Mouse (Mus musculus): ENCODE data around the gene Il17c. TPM values are rescaled to one million over a fixed set of nuclear protein-coding genes. Genes with fewer than 3 reads are reported as not detected.

The Il17c gene
- total and polyA plus RNA-seq, 2 experiments from 2014 or later, result 0.21 to 0.52 TPM

DNA sequence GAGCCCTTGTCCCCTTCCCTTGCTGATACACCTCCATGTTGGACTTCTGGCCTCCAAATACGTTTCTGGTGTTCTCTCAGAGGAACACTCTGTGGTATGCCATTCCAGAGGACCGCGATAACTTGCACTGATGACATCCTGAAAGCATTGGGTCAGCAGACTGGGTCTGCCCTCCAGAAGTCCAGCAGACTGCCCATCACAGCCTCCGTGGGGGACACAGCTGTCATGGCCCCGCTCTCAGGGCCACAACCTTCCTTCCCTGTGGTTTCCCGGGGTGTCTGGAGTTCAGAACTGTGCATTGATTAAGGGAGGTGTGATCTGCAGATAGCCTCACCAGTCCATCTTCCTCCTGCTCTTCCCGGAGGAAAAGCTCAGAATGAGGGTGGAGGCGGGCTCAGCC, 40.7 kb downstream of the Il17c start:
- peaks cover 7% of the 10 kb centered on the region for H3K27me3 ChIP-seq (ENCODE audit: insufficient read depth, low read length)
- H3K27ac ChIP-seq, result no peak overlapping the region
- H3K4me2 ChIP-seq (ENCODE audit: low read depth, low read length), result no peak overlapping the region
- ATAC-seq (no peak), DNase-seq (ENCODE audit: low spot score) (no peak)
- no peak overlapping the region for H3K4me3 ChIP-seq (ENCODE audit: low read length)
- no peak overlapping the region for H3K9ac ChIP-seq (replicated peaks; ENCODE audit: low read length)
- H3K9me3 ChIP-seq (ENCODE audit: low read length), result no peaks in the 10 kb centered on the region
- H3K4me1 ChIP-seq (ENCODE audit: insufficient read depth, low read length), result no peaks in the 10 kb centered on the region
- no peak for TF ChIP-seq CTCF (IDR thresholded peaks at IDR 0.05; ENCODE audit: low read depth)
- peaks cover 23% of the 10 kb centered on the region; the same call in 1 of the 2 replicates for H3K36me3 ChIP-seq (ENCODE audit: insufficient read depth, low read length)
- 64% methylated on average over 8 of the region's 8 CpGs for WGBS

GRCm38 (mm10) chr8:122463651-122464640, 42.1 kb downstream of the Il17c start:
- WGBS, result 65% methylated on average over 12 of the region's 12 CpGs
- H3K4me1 ChIP-seq (ENCODE audit: insufficient read depth, low read length), result no peaks in the 10 kb centered on the region
- H3K4me2 ChIP-seq (ENCODE audit: low read depth, low read length), result no peak overlapping the region
- H3K36me3 ChIP-seq (ENCODE audit: insufficient read depth, low read length), result peaks cover 29% of the 10 kb centered on the region; the same call in 1 of the 2 replicates
- ATAC-seq (no peak), DNase-seq (ENCODE audit: low spot score) (no peak)
- H3K9ac ChIP-seq (replicated peaks; ENCODE audit: low read length), result no peak overlapping the region
- no peak for TF ChIP-seq CTCF (IDR thresholded peaks at IDR 0.05; ENCODE audit: low read depth)
- no peak overlapping the region for H3K27ac ChIP-seq
- H3K4me3 ChIP-seq (ENCODE audit: low read length), result no peak overlapping the region
- no peaks in the 10 kb centered on the region for H3K9me3 ChIP-seq (ENCODE audit: low read length)
- H3K27me3 ChIP-seq (ENCODE audit: insufficient read depth, low read length), result peaks cover 7% of the 10 kb centered on the region

- H3K4me3 ChIP-seq (ENCODE audit: low read length), result no peak overlapping the region
- TF ChIP-seq CTCF (IDR thresholded peaks at IDR 0.05; ENCODE audit: low read depth), result no peak
- DNase-seq (ENCODE audit: low spot score) (no peak), ATAC-seq (no peak)
- no peak overlapping the region for H3K9ac ChIP-seq (replicated peaks; ENCODE audit: low read length)
- WGBS, result 70% methylated on average over 7 of the region's 7 CpGs
- H3K27me3 ChIP-seq (ENCODE audit: insufficient read depth, low read length), result no peaks in the 10 kb centered on the region
- no peaks in the 10 kb centered on the region for H3K9me3 ChIP-seq (ENCODE audit: low read length)
- no peak overlapping the region for H3K27ac ChIP-seq
- peaks cover 34% of the 10 kb centered on the region; the same call in 1 of the 2 replicates for H3K36me3 ChIP-seq (ENCODE audit: insufficient read depth, low read length)
- H3K4me1 ChIP-seq (ENCODE audit: insufficient read depth, low read length), result no peaks in the 10 kb centered on the region
- no peak overlapping the region for H3K4me2 ChIP-seq (ENCODE audit: low read depth, low read length)
These were observed 43.2 kb downstream of the Il17c start for GRCm38 (mm10) chr8:122464985-122465384.

DNA sequence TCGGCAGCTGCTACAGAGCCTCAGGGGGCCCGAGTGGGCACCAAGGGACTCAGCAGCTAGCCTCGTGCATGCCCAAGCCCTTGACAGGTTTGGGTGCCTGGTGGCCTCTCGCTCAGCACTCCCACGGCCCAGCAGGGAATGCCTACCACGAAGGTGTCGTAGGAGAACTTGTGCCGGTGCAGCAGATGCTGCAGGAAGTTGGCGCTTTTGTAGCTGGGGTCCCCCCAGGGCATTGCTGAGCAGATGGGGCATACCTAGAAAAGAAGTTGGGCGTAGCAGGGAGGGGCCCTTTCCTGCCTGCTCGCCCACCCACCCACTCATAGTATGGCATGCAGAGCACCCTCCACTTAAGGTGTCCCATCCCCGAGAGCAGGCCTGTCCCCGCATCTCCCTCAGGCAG, 46.0 kb downstream of the Il17c start:
- no peak overlapping the region for H3K4me2 ChIP-seq (ENCODE audit: low read depth, low read length)
- H3K9ac ChIP-seq (replicated peaks; ENCODE audit: low read length), result no peak overlapping the region
- ATAC-seq (no peak), DNase-seq (ENCODE audit: low spot score) (no peak)
- H3K27ac ChIP-seq, result no peak overlapping the region
- H3K4me1 ChIP-seq (ENCODE audit: insufficient read depth, low read length), result no peaks in the 10 kb centered on the region
- H3K27me3 ChIP-seq (ENCODE audit: insufficient read depth, low read length), result no peaks in the 10 kb centered on the region
- no peak for TF ChIP-seq CTCF (IDR thresholded peaks at IDR 0.05; ENCODE audit: low read depth)
- 86% methylated on average over 13 of the region's 13 CpGs for WGBS
- no peaks in the 10 kb centered on the region for H3K9me3 ChIP-seq (ENCODE audit: low read length)
- H3K4me3 ChIP-seq (ENCODE audit: low read length), result no peak overlapping the region
- H3K36me3 ChIP-seq (ENCODE audit: insufficient read depth, low read length), result peaks cover 34% of the 10 kb centered on the region; the same call in 1 of the 2 replicates

GRCm38 (mm10) chr8:122469407-122469806, 47.6 kb downstream of the Il17c start:
- WGBS, result 79% methylated on average over 6 of the region's 6 CpGs
- no peak for ATAC-seq
- Histone ChIP-seq H3K36me3 (ENCODE audit: insufficient read depth, low read length) (peaks cover 34% of the 10 kb centered on the region; the same call in 1 of the 2 replicates), H3K4me3 (ENCODE audit: low read length) (no peak overlapping the region), H3K9ac (replicated peaks; ENCODE audit: low read length) (no peak overlapping the region), H3K4me2 (ENCODE audit: low read depth, low read length) (no peak overlapping the region), H3K27me3 (ENCODE audit: insufficient read depth, low read length) (no peaks in the 10 kb centered on the region), H3K9me3 (ENCODE audit: low read length) (no peaks in the 10 kb centered on the region), H3K4me1 (ENCODE audit: insufficient read depth, low read length) (no peaks in the 10 kb centered on the region), H3K27ac (no peak overlapping the region)
- TF ChIP-seq CTCF (IDR thresholded peaks at IDR 0.05; ENCODE audit: low read depth), result no peak
- no peak for DNase-seq (ENCODE audit: low spot score)

DNA sequence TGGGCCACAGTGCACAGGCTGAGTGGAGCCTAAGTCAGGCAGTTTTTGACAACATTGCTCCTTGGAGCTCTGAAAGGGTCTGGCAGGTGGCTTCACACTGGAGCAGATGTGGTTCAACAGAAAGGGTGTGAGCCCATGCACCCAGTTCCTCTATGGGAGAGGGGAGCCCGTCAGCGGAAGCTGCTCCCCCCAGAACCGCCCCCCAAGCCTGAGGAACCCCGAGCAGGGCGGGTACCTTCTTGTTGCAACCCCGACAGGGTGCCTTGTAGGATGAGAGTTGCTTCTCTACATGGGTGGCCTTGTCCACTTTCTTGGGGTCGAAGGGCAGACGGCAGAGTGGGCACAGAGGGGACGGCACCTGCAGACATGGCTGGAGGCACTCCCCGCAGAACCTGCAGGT, 48.1 kb downstream of the Il17c start:
- H3K9me3 ChIP-seq (ENCODE audit: low read length), result no peaks in the 10 kb centered on the region
- no peaks in the 10 kb centered on the region for H3K27me3 ChIP-seq (ENCODE audit: insufficient read depth, low read length)
- no peak overlapping the region for H3K27ac ChIP-seq
- H3K36me3 ChIP-seq (ENCODE audit: insufficient read depth, low read length), result peaks cover 34% of the 10 kb centered on the region; the same call in 1 of the 2 replicates
- ATAC-seq (no peak), DNase-seq (ENCODE audit: low spot score) (no peak)
- TF ChIP-seq CTCF (IDR thresholded peaks at IDR 0.05; ENCODE audit: low read depth), result no peak
- H3K4me3 ChIP-seq (ENCODE audit: low read length), result no peak overlapping the region
- no peak overlapping the region for H3K9ac ChIP-seq (replicated peaks; ENCODE audit: low read length)
- 87% methylated on average over 10 of the region's 10 CpGs for WGBS
- H3K4me2 ChIP-seq (ENCODE audit: low read depth, low read length), result no peak overlapping the region
- H3K4me1 ChIP-seq (ENCODE audit: insufficient read depth, low read length), result 0 out of 2 replicates have a peak, but pooled peaks cover 3% of the 10 kb centered on the region

All from hindbrain, postnatal 0 days (tissue).